Comparison of ENCODE assay signal across 24 mouse cellular contexts in genomic region chr4:139221837-139222236, GRCm38 (mm10). TPM values are rescaled to one million over a fixed set of nuclear protein-coding genes. Genes with fewer than 3 reads are reported as not detected.
A peak's percentile ranks its signal among the peaks of the same experiment; 100 is the strongest.
DNase-seq lines count a peak whose midpoint lies in the region; ATAC-seq and TF ChIP-seq lines count a peak whose summit lies in the region.
"Had no signal": no experiment of that assay in that cellular context is flagged by ENCODE, and none has a peak within 500 bp of the region (broad histone marks: within the 10 kb centered on the region; RNA-seq: fewer than 3 reads in every experiment).

No protein-coding gene starts in this region.

- no peak overlapping the region for H3K4me3 ChIP-seq in kidney, embryonic 14.5 days (ENCODE audit: low read length)
- no peak overlapping the region for H3K4me3 ChIP-seq in kidney, adult 2 months (ENCODE audit: insufficient read depth, low read depth, low read length)
- H3K4me3 ChIP-seq in intestine, postnatal 0 days (ENCODE audit: low read depth, low read length) = no peak overlapping the region
- H3K4me3 ChIP-seq: embryonic facial prominence, embryonic 12.5 days; forebrain, embryonic 12.5 days; hindbrain, embryonic 10.5 days; left cerebral cortex, adult 2 months; liver, embryonic 12.5 days; midbrain, embryonic 15.5 days; neural tube, embryonic 12.5 days had no signal

- H3K27ac ChIP-seq in kidney, embryonic 14.5 days (ENCODE audit: low read depth, low read length) = peak overlapping the region; percentile 42; the same call in 1 of the 2 replicates
- no peak overlapping the region for H3K27ac ChIP-seq in kidney, adult 2 months (ENCODE audit: insufficient read depth, low read depth, low read length)
- H3K27ac ChIP-seq in intestine, postnatal 0 days (ENCODE audit: low read depth, low read length) = no peak overlapping the region
- H3K27ac ChIP-seq: embryonic facial prominence, embryonic 12.5 days; forebrain, embryonic 12.5 days; hindbrain, embryonic 10.5 days; hindbrain, postnatal 0 days; left cerebral cortex, adult 2 months; liver, embryonic 12.5 days; midbrain, embryonic 15.5 days; neural tube, embryonic 12.5 days had no signal

- no peak overlapping the region for H3K9ac ChIP-seq in kidney, embryonic 14.5 days (ENCODE audit: low read depth, low read length)
- H3K9ac ChIP-seq in intestine, postnatal 0 days (ENCODE audit: low read depth, low read length) = no peak overlapping the region
- H3K9ac ChIP-seq: embryonic facial prominence, embryonic 12.5 days; forebrain, embryonic 12.5 days; liver, embryonic 12.5 days; midbrain, embryonic 15.5 days; neural tube, embryonic 12.5 days had no signal

- 92% methylated on average over 4 of the region's 4 CpGs for WGBS in kidney, embryonic 14.5 days
- 59% methylated on average over 4 of the region's 4 CpGs for WGBS in kidney, adult 2 months
- WGBS in intestine, postnatal 0 days = 79% methylated on average over 4 of the region's 4 CpGs

- no peak for DNase-seq in kidney, adult 2 months
- peak; percentile 30 for DNase-seq in ES-CJ7 (ENCODE audit: low read depth, low spot score)
- DNase-seq in adrenal gland, postnatal 25 days = no peak
- DNase-seq: cerebellum, adult 11-12 months; cerebellum, postnatal 10 days; gastrocnemius, postnatal 36 days; kidney, postnatal 4 days; left cerebral cortex, postnatal 4 days; lung, adult 2 months; retina, postnatal 1 day; thymus, postnatal 4 days had no signal

- peaks cover 5% of the 10 kb centered on the region for H3K36me3 ChIP-seq in kidney, embryonic 14.5 days (ENCODE audit: control insufficient read depth, insufficient read depth, low read length)
- no peaks in the 10 kb centered on the region for H3K36me3 ChIP-seq in kidney, adult 2 months (ENCODE audit: control insufficient read depth, insufficient read depth, low read length)
- peaks cover 13% of the 10 kb centered on the region for H3K36me3 ChIP-seq in intestine, postnatal 0 days (ENCODE audit: control insufficient read depth, insufficient read depth)
- H3K36me3 ChIP-seq: embryonic facial prominence, embryonic 12.5 days; midbrain, embryonic 15.5 days had no signal

- no peak for TF ChIP-seq CTCF in kidney, adult 2 months (conservative IDR thresholded peaks at IDR 0.05; ENCODE audit: insufficient read depth, insufficient read length, low read depth, low read length)
- TF ChIP-seq CTCF in intestine, postnatal 0 days (IDR thresholded peaks at IDR 0.05; ENCODE audit: low read depth) = no peak

- TF ChIP-seq POLR2A in kidney, adult 2 months (IDR thresholded peaks at IDR 0.05; ENCODE audit: low read depth, low read length) = no peak

- no peak for ATAC-seq in kidney, embryonic 14.5 days (ENCODE audit: low FRiP score, low TSS enrichment)
- peak; percentile 55 for ATAC-seq in common myeloid progenitor, adult 5-6 weeks (replicated peaks; ENCODE audit: low read depth, poor library complexity, severe bottlenecking)
- ATAC-seq in megakaryocyte progenitor cell, adult 5-6 weeks (replicated peaks; ENCODE audit: poor library complexity) = peak; percentile 17
- no peak for ATAC-seq in intestine, postnatal 0 days
- ATAC-seq: hindbrain, postnatal 0 days; intestine, embryonic 16.5 days; liver, embryonic 12.5 days; midbrain, embryonic 15.5 days had no signal

- no peaks in the 10 kb centered on the region for H3K9me3 ChIP-seq in kidney, embryonic 14.5 days (ENCODE audit: control insufficient read depth, low read length)
- no peaks in the 10 kb centered on the region for H3K9me3 ChIP-seq in intestine, postnatal 0 days (ENCODE audit: control insufficient read depth)
- H3K9me3 ChIP-seq: embryonic facial prominence, embryonic 12.5 days; forebrain, embryonic 12.5 days; hindbrain, embryonic 10.5 days; liver, embryonic 12.5 days; midbrain, embryonic 15.5 days; neural tube, embryonic 12.5 days had no signal

- no peaks in the 10 kb centered on the region for H3K27me3 ChIP-seq in kidney, embryonic 14.5 days (ENCODE audit: control insufficient read depth, insufficient read depth, low read length)
- H3K27me3 ChIP-seq in kidney, adult 2 months (replicated peaks; ENCODE audit: control insufficient read depth, insufficient read depth, low read length) = no peaks in the 10 kb centered on the region
- no peaks in the 10 kb centered on the region for H3K27me3 ChIP-seq in intestine, postnatal 0 days (replicated peaks; ENCODE audit: control insufficient read depth, insufficient read depth, low read length)
- H3K27me3 ChIP-seq: embryonic facial prominence, embryonic 12.5 days; forebrain, embryonic 12.5 days; liver, embryonic 12.5 days; midbrain, embryonic 15.5 days; neural tube, embryonic 12.5 days had no signal

- H3K4me1 ChIP-seq in kidney, embryonic 14.5 days (ENCODE audit: control insufficient read depth, insufficient read depth, low read length) = peaks cover 19% of the 10 kb centered on the region
- H3K4me1 ChIP-seq in kidney, adult 2 months (ENCODE audit: control insufficient read depth, insufficient read depth, low read length) = peaks cover 38% of the 10 kb centered on the region
- H3K4me1 ChIP-seq in intestine, postnatal 0 days (replicated peaks; ENCODE audit: control insufficient read depth, insufficient read depth, low read length) = no peaks in the 10 kb centered on the region; the same call in 1 of the 2 replicates
- H3K4me1 ChIP-seq: midbrain, embryonic 15.5 days had no signal

- no peak overlapping the region for H3K4me2 ChIP-seq in kidney, embryonic 14.5 days (replicated peaks; ENCODE audit: low read depth, low read length)
- no peak overlapping the region for H3K4me2 ChIP-seq in intestine, postnatal 0 days (replicated peaks; ENCODE audit: low read depth)
- H3K4me2 ChIP-seq: embryonic facial prominence, embryonic 12.5 days; forebrain, embryonic 12.5 days; liver, embryonic 12.5 days; midbrain, embryonic 15.5 days; neural tube, embryonic 12.5 days had no signal

RNA-seq across cellular contexts. Expression of gene Capzb, which starts 29.1 kb away (rescaled TPM):
- polyA plus RNA-seq in kidney, embryonic 14.5 days (2014; fragmentation: Nextera tagmentation; extraction: Ambion mirVana) = 256 and 319 TPM in 2 replicates
- 102 and 134 TPM in 2 replicates for polyA plus RNA-seq in kidney, adult 2 months (2012; rRNA removed)
- total RNA-seq in common myeloid progenitor, adult 5-6 weeks (2017) = 126 and 137 TPM in 2 replicates
- 409 and 415 TPM in 2 replicates for total RNA-seq in megakaryocyte progenitor cell, adult 5-6 weeks (2015)
- 139 and 157 TPM in 2 replicates for total RNA-seq in megakaryocyte progenitor cell, adult 5-6 weeks (2017)
- 299 and 306 TPM in 2 replicates for polyA plus RNA-seq in intestine, postnatal 0 days (2015; fragmentation: Nextera tagmentation; extraction: Ambion mirVana)
- total RNA-seq in adrenal gland, postnatal 25 days (2021) = 304 and 325 TPM in 2 replicates

Comparison
In these comparisons a context has a peak if more than half of its experiments do, and no peak if none do; other contexts are left out.
1. ATAC-seq: peak in common myeloid progenitor, adult 5-6 weeks (single experiment) and megakaryocyte progenitor cell, adult 5-6 weeks (single experiment); none in kidney, embryonic 14.5 days (single experiment) and intestine, postnatal 0 days (single experiment).